Mouse (Mus musculus): ENCODE data around the gene Cacna1h. TPM values are rescaled to one million over a fixed set of nuclear protein-coding genes. Genes with fewer than 3 reads are reported as not detected.

Gene Cacna1h
- polyA plus RNA-seq (2015; fragmentation: Nextera tagmentation; extraction: Ambion mirVana): 5.6 and 7.4 TPM in 2 replicates

GRCm38 (mm10) chr17:25433617-25434606 lies at the start of gene Cacna1h:
Cacna1h (minus strand) TSS chr17:25433783.

GRCm38 (mm10) chr17:25454272-25454671 lies 20.7 kb upstream of the Cacna1h start, which contains the start of gene Tekt4:
Tekt4 (plus strand) TSS chr17:25454615.

GRCm38 (mm10) chr17:25368973-25369372 lies 64.6 kb downstream of the Cacna1h start, which contains the start of gene Tpsg1:
Tpsg1 (plus strand) TSS chr17:25369273.

GRCm38 (mm10) chr17:25366005-25366404 lies 67.6 kb downstream of the Cacna1h start, which contains the start of gene Tpsb2:
Tpsb2 (plus strand) TSS chr17:25366305.

GRCm38 (mm10) chr17:25345462-25345861 lies 88.1 kb downstream of the Cacna1h start, which contains the start of gene Tpsab1:
Tpsab1 (minus strand) TSS chr17:25345562.

Other genes with a start within 250 kb of the Cacna1h start
- 20.4 and 21.7 TPM in 2 replicates for gene BC003965, start 249.2 kb downstream of the Cacna1h start, polyA plus RNA-seq (2015; fragmentation: Nextera tagmentation; extraction: Ambion mirVana)
- 3.7 and 3.9 TPM in 2 replicates for gene Unkl, start 245.4 kb downstream of the Cacna1h start, polyA plus RNA-seq (2015; fragmentation: Nextera tagmentation; extraction: Ambion mirVana)
- gene Gnptg, start 193.7 kb downstream of the Cacna1h start, polyA plus RNA-seq (2015; fragmentation: Nextera tagmentation; extraction: Ambion mirVana): 24.6 and 31.8 TPM in 2 replicates
- 34.5 and 36.9 TPM in 2 replicates for gene Tsr3, start 193.6 kb downstream of the Cacna1h start, polyA plus RNA-seq (2015; fragmentation: Nextera tagmentation; extraction: Ambion mirVana)
- gene Baiap3, start 177.4 kb downstream of the Cacna1h start, polyA plus RNA-seq (2015; fragmentation: Nextera tagmentation; extraction: Ambion mirVana): 1.2 and 2.0 TPM in 2 replicates
- gene Ube2i, start 159.2 kb downstream of the Cacna1h start, polyA plus RNA-seq (2015; fragmentation: Nextera tagmentation; extraction: Ambion mirVana): 275 and 315 TPM in 2 replicates
- 0.82 and 1.6 TPM in 2 replicates for gene Prss34, start 135.4 kb downstream of the Cacna1h start, polyA plus RNA-seq (2015; fragmentation: Nextera tagmentation; extraction: Ambion mirVana)
- gene Prss28, start 125.1 kb downstream of the Cacna1h start, polyA plus RNA-seq (2015; fragmentation: Nextera tagmentation; extraction: Ambion mirVana): not detected in 2 replicates
- gene Prss29, start 115.1 kb downstream of the Cacna1h start, polyA plus RNA-seq (2015; fragmentation: Nextera tagmentation; extraction: Ambion mirVana): not detected in 2 replicates
- gene Tpsab1, start 88.2 kb downstream of the Cacna1h start, polyA plus RNA-seq (2015; fragmentation: Nextera tagmentation; extraction: Ambion mirVana): 2.4 and 10.9 TPM in 2 replicates
- 43.4 and 152 TPM in 2 replicates for gene Tpsb2, start 67.5 kb downstream of the Cacna1h start, polyA plus RNA-seq (2015; fragmentation: Nextera tagmentation; extraction: Ambion mirVana)
- 0.82 and 1.7 TPM in 2 replicates for gene Tpsg1, start 64.5 kb downstream of the Cacna1h start, polyA plus RNA-seq (2015; fragmentation: Nextera tagmentation; extraction: Ambion mirVana)
- not detected in 2 replicates for gene Tekt4, start 20.8 kb upstream of the Cacna1h start, polyA plus RNA-seq (2015; fragmentation: Nextera tagmentation; extraction: Ambion mirVana)
- gene Sstr5, start 63.5 kb upstream of the Cacna1h start, polyA plus RNA-seq (2015; fragmentation: Nextera tagmentation; extraction: Ambion mirVana): not detected in 2 replicates
- 1.6 and 1.7 TPM in 2 replicates for gene Sox8, start 136.9 kb upstream of the Cacna1h start, polyA plus RNA-seq (2015; fragmentation: Nextera tagmentation; extraction: Ambion mirVana)
- 16.8 and 17.1 TPM in 2 replicates for gene Lmf1, start 145.3 kb upstream of the Cacna1h start, polyA plus RNA-seq (2015; fragmentation: Nextera tagmentation; extraction: Ambion mirVana)